In the genomic region with DNA sequence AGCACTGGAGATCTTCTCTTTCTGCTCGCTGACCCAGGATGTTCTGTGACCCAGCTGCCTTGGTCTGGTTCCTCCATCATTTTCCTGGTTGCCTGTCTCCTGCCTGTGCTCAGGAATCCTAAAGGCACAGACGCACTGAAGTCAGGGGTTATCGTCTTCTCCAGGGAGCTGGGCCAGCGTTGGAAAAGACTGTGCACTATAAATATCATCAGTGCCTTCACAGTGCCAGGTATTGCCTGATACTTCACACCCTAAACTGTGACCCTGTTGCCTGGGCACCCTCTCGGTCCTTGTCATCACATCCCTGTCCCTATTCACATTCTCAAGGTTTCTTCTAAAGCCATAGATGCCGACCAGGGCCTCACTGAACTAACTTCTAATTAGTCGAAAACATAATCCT, we compare ENCODE assay signal across 14 mouse cellular contexts.
"Had no signal": no experiment of that assay in that cellular context is flagged by ENCODE, and none has a peak within 500 bp of the region (broad histone marks: within the 10 kb centered on the region; RNA-seq: fewer than 3 reads in every experiment).

No protein-coding gene starts in this region.

- H3K27ac ChIP-seq: limb, embryonic 12.5 days; liver, embryonic 14.5 days; midbrain, embryonic 13.5 days; stomach, postnatal 0 days had no signal

- H3K9me3 ChIP-seq: limb, embryonic 12.5 days; midbrain, embryonic 13.5 days had no signal

- ATAC-seq: intestine, embryonic 16.5 days; midbrain, embryonic 13.5 days had no signal

- H3K4me3 ChIP-seq: limb, embryonic 12.5 days; midbrain, embryonic 13.5 days had no signal

- DNase-seq: kidney, adult 8-10 months; kidney, postnatal 25 days; layer of hippocampus, adult 9-11 months; layer of hippocampus, postnatal 36 days; lung, adult 18-20 months; lung, postnatal 14 days; right cerebral cortex, adult 18-20 months; right cerebral cortex, postnatal 25 days; thymus, postnatal 14 days had no signal

- H3K27me3 ChIP-seq: limb, embryonic 12.5 days; midbrain, embryonic 13.5 days had no signal

- H3K4me2 ChIP-seq: limb, embryonic 12.5 days; midbrain, embryonic 13.5 days had no signal

- H3K36me3 ChIP-seq: midbrain, embryonic 13.5 days had no signal

- H3K9ac ChIP-seq: limb, embryonic 12.5 days; liver, embryonic 14.5 days; midbrain, embryonic 13.5 days had no signal

- H3K4me1 ChIP-seq: midbrain, embryonic 13.5 days had no signal
